Mouse (Mus musculus): ENCODE results near the gene Kdm2b. TPM values are rescaled to one million over a fixed set of nuclear protein-coding genes. Genes with fewer than 3 reads are reported as not detected.

Gene Kdm2b
- polyA plus RNA-seq, 1 experiment from 2014 or later, result 141 TPM

DNA sequence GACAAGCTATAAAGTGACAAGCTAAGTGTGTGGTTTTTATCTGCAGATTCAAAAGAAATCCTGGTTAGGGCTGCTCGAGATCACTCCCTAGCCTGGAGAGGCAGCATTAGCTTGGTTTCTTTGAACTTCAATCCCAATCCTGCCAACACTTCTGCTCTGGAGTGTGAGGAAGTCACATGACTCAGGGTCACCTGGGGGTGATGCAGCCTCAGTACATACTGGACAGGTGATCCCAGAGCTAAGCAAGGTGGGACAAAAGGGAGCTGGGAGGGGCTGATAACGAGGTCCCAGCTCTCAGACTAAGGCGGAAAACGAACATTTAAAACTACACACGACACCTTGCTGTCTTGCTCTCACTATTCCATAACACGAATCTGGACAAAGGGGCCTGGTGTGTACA, 24.8 kb downstream of the Kdm2b start:
- H3K36me3 ChIP-seq, result 0 out of 2 replicates have a peak, but pooled peaks cover 5% of the 10 kb centered on the region
- WGBS, result 70% methylated on average over 6 of the region's 6 CpGs
- no peak for ATAC-seq (replicated peaks)
- H3K9ac ChIP-seq (replicated peaks), result no peak overlapping the region
- H3K9me3 ChIP-seq, result no peaks in the 10 kb centered on the region
- H3K4me1 ChIP-seq, result peaks cover 8% of the 10 kb centered on the region
- H3K27me3 ChIP-seq, result no peaks in the 10 kb centered on the region
- peak overlapping the region; percentile 80 for H3K27ac ChIP-seq (replicated peaks)
- H3K4me3 ChIP-seq, result no peak overlapping the region
- no peak overlapping the region for H3K4me2 ChIP-seq (replicated peaks)

DNA sequence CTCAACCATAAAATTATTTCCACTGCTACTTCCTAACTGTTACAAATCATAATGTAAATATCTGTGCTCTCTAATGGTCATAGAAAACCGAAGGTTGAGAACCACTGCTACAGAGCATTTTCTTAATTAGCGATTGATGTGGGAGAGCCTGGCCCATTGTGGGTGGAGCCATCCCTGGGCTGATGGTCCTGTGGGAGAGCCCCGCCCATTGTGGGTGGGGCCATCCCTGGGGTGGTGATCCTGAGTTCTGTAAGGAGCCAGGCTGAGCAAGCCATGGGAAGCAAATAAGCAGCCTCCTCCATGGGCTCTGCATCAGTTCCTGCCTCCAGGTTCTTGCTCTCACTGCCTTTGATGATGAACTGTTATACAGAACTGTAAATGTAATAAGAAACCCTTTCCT, 27.7 kb downstream of the Kdm2b start:
- WGBS, result 40% methylated on average over 3 of the region's 3 CpGs
- Histone ChIP-seq H3K4me1 (peaks cover 20% of the 10 kb centered on the region), H3K4me2 (replicated peaks) (no peak overlapping the region), H3K27ac (replicated peaks) (no peak overlapping the region), H3K9ac (replicated peaks) (no peak overlapping the region), H3K36me3 (0 out of 2 replicates have a peak, but pooled peaks cover 5% of the 10 kb centered on the region), H3K4me3 (no peak overlapping the region), H3K9me3 (no peaks in the 10 kb centered on the region), H3K27me3 (no peaks in the 10 kb centered on the region)
- ATAC-seq (replicated peaks), result no peak

- peak; percentile 67; the same call in 1 of the 2 replicates for ATAC-seq (replicated peaks)
- H3K27ac ChIP-seq (replicated peaks), result peak overlapping the region; percentile 46
Observed at GRCm38 (mm10) chr5:122959391-122959790, 30.2 kb downstream of the Kdm2b start.

GRCm38 (mm10) chr5:122956059-122956458, 33.6 kb downstream of the Kdm2b start:
- Histone ChIP-seq H3K27ac (replicated peaks) (no peak overlapping the region), H3K4me2 (replicated peaks) (no peak overlapping the region), H3K9ac (replicated peaks) (no peak overlapping the region), H3K4me1 (peaks cover 32% of the 10 kb centered on the region), H3K9me3 (no peaks in the 10 kb centered on the region), H3K27me3 (no peaks in the 10 kb centered on the region), H3K4me3 (no peak overlapping the region), H3K36me3 (0 out of 2 replicates have a peak, but pooled peaks cover 4% of the 10 kb centered on the region)
- ATAC-seq (replicated peaks), result no peak
- 58% methylated on average over 3 of the region's 3 CpGs for WGBS

More at GRCm38 (mm10) chr5:122959391-122959790, 30.2 kb downstream of the Kdm2b start:
- no peaks in the 10 kb centered on the region for H3K27me3 ChIP-seq
- H3K9ac ChIP-seq (replicated peaks), result no peak overlapping the region; the same call in 1 of the 2 replicates
- H3K4me2 ChIP-seq (replicated peaks), result no peak overlapping the region
- peaks cover 14% of the 10 kb centered on the region; the same call in 1 of the 2 replicates for H3K4me1 ChIP-seq
- WGBS, result 30% methylated on average over 11 of the region's 11 CpGs
- no peak overlapping the region for H3K4me3 ChIP-seq
- H3K9me3 ChIP-seq, result no peaks in the 10 kb centered on the region
- H3K36me3 ChIP-seq, result 0 out of 2 replicates have a peak, but pooled peaks cover 5% of the 10 kb centered on the region

- 2% methylated on average over 58 of the region's 59 CpGs for WGBS
- Histone ChIP-seq H3K4me3 (peak overlapping the region; percentile 47), H3K4me1 (peaks cover 31% of the 10 kb centered on the region), H3K9me3 (no peaks in the 10 kb centered on the region), H3K27me3 (no peaks in the 10 kb centered on the region), H3K9ac (replicated peaks) (peak overlapping the region; percentile 68), H3K27ac (replicated peaks) (peak overlapping the region; percentile 79), H3K4me2 (replicated peaks) (peak overlapping the region; percentile 83), H3K36me3 (no peaks in the 10 kb centered on the region)
- peak; percentile 29 for ATAC-seq (replicated peaks)
Observed at GRCm38 (mm10) chr5:122951913-122952641, 37.5 kb downstream of the Kdm2b start.

GRCm38 (mm10) chr5:122951056-122951912, 38.3 kb downstream of the Kdm2b start:
- ATAC-seq (replicated peaks), result peak; percentile 24; the same call in 1 of the 2 replicates
- Histone ChIP-seq H3K27me3 (no peaks in the 10 kb centered on the region), H3K4me2 (replicated peaks) (peak overlapping the region; percentile 83), H3K27ac (replicated peaks) (peak overlapping the region; percentile 79), H3K9ac (replicated peaks) (peak overlapping the region; percentile 68), H3K9me3 (no peaks in the 10 kb centered on the region), H3K36me3 (peaks cover 6% of the 10 kb centered on the region; the same call in 1 of the 2 replicates), H3K4me3 (peak overlapping the region; percentile 47), H3K4me1 (peaks cover 27% of the 10 kb centered on the region)
- 2% methylated on average over 30 of the region's 30 CpGs for WGBS

DNA sequence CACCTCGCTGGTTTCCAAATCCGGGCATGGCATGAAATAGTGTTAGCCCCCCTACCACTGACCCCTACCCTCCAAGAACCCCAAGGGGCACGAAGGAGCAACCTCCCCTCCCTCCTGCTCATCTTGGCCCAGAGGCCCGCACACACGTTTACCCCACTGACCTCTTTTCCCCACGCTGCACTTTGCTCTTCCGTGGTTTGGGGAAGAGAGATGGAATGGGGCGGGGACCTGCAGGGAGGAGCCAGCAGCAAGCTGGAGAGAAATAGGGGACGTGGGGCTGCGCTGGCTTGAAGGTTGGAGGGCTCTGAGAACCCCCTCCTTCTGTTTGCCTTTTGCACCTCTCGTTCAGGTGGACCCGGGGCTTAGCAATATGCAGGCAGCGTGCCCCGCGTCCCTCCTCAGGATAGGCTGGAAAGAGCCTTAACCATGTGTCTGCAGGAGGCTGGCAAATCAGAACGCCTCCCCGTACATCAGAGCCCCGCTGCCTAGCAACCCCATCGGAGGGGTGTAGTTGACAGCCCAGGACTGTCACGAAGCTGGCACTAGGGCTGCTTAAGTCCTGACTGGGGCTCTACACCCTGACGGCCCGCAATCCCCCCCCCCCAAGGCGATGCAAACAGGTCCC, 39.2 kb downstream of the Kdm2b start:
- ATAC-seq (replicated peaks), result peak; percentile 97
- H3K36me3 ChIP-seq, result peaks cover 11% of the 10 kb centered on the region; the same call in 1 of the 2 replicates
- H3K27me3 ChIP-seq, result no peaks in the 10 kb centered on the region
- H3K4me3 ChIP-seq, result peak overlapping the region; percentile 47
- 14% methylated on average over 23 of the region's 23 CpGs for WGBS
- H3K4me1 ChIP-seq, result peaks cover 27% of the 10 kb centered on the region
- H3K27ac ChIP-seq (replicated peaks), result peak overlapping the region; percentile 79
- peak overlapping the region; percentile 83 for H3K4me2 ChIP-seq (replicated peaks)
- no peaks in the 10 kb centered on the region for H3K9me3 ChIP-seq
- H3K9ac ChIP-seq (replicated peaks), result peak overlapping the region; percentile 68

- no peak overlapping the region for H3K9ac ChIP-seq (replicated peaks)
- no peak overlapping the region for H3K27ac ChIP-seq (replicated peaks)
- no peaks in the 10 kb centered on the region for H3K27me3 ChIP-seq
- ATAC-seq (replicated peaks), result no peak
- H3K4me1 ChIP-seq, result peaks cover 27% of the 10 kb centered on the region
- no peak overlapping the region for H3K4me2 ChIP-seq (replicated peaks)
- 81% methylated on average over 8 of the region's 8 CpGs for WGBS
- no peaks in the 10 kb centered on the region for H3K9me3 ChIP-seq
- H3K4me3 ChIP-seq, result no peak overlapping the region
- H3K36me3 ChIP-seq, result peaks cover 11% of the 10 kb centered on the region; the same call in 1 of the 2 replicates
Observed at GRCm38 (mm10) chr5:122949101-122949500, 40.5 kb downstream of the Kdm2b start.

DNA sequence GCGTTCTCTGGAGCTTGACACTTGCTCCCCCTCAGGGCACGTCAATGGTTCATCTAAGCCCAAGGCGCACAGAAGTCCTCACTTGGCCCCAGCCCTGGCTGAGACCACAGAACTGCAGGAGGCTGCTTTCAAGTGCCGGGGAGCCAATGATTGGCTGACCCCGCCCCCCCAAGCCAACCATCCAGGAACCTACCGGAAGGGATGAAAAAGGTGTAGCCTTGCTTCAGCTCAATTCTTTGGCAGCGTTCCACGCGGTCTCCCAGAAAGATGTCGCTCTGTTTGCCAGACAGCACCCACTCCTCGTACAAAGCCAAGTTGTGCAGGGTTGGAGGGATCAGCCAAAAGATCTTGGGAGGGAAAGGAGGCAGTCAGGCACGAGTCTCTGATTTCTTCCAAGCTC, 42.1 kb downstream of the Kdm2b start:
- H3K9ac ChIP-seq (replicated peaks), result no peak overlapping the region
- peaks cover 24% of the 10 kb centered on the region for H3K4me1 ChIP-seq
- 61% methylated on average over 12 of the region's 12 CpGs for WGBS
- H3K36me3 ChIP-seq, result peaks cover 14% of the 10 kb centered on the region; the same call in 1 of the 2 replicates
- H3K27ac ChIP-seq (replicated peaks), result no peak overlapping the region
- H3K9me3 ChIP-seq, result no peaks in the 10 kb centered on the region
- ATAC-seq (replicated peaks), result no peak
- H3K4me3 ChIP-seq, result no peak overlapping the region
- no peak overlapping the region for H3K4me2 ChIP-seq (replicated peaks)
- no peaks in the 10 kb centered on the region for H3K27me3 ChIP-seq

GRCm38 (mm10) chr5:122938676-122939075, 50.9 kb downstream of the Kdm2b start:
- no peak overlapping the region for H3K4me3 ChIP-seq
- whole genome bisulfite sequencing, result 79% methylated on average over 3 of the region's 3 CpGs
- H3K4me2 ChIP-seq (replicated peaks), result no peak overlapping the region
- H3K9me3 ChIP-seq, result no peaks in the 10 kb centered on the region
- peaks cover 20% of the 10 kb centered on the region; the same call in 1 of the 2 replicates for H3K36me3 ChIP-seq
- no peak overlapping the region for H3K27ac ChIP-seq (replicated peaks)
- no peak for ATAC-seq (replicated peaks)
- H3K4me1 ChIP-seq, result peaks cover 4% of the 10 kb centered on the region
- no peak overlapping the region for H3K9ac ChIP-seq (replicated peaks)
- no peaks in the 10 kb centered on the region for H3K27me3 ChIP-seq

DNA sequence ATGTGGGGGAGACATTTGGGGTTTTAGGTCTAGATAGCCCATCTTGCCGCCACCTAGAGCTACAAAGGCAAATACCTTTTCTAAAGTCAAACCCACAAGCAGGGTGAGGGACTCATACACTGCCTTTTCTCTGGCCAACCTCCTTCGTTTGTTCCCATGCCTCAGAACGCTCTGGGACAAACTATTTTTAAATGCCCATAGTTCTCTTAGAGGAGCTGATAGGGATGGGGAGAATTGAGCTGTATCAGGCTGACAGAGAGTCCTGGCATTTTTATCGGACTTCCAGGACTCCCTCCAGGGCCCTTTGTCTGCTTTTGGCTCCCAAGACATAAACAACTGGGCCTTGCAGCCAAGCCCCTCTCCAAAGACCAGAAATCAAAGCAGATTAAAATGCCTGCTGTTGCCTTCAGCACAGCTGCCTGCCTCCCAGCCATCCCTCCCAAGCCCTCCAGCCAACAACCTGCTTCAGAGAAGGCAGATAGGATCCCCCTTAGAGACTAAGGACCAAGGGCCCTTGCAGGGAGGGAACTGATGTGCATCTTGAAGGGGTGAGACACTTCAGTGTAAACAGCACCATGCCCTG, 51.6 kb downstream of the Kdm2b start:
- ATAC-seq (replicated peaks), result no peak
- 54% methylated on average over 4 of the region's 4 CpGs for WGBS
- Histone ChIP-seq H3K27ac (replicated peaks) (no peak overlapping the region), H3K9me3 (no peaks in the 10 kb centered on the region), H3K4me1 (peaks cover 4% of the 10 kb centered on the region), H3K9ac (replicated peaks) (no peak overlapping the region), H3K27me3 (no peaks in the 10 kb centered on the region), H3K4me2 (replicated peaks) (no peak overlapping the region), H3K4me3 (no peak overlapping the region), H3K36me3 (peaks cover 22% of the 10 kb centered on the region; the same call in 1 of the 2 replicates)

All from forebrain, embryonic 15.5 days (tissue).